Mouse (Mus musculus): Measurements from ENCODE around the gene Prkn. TPM values are rescaled to one million over a fixed set of nuclear protein-coding genes. Genes with fewer than 3 reads are reported as not detected.

Prkn gene
- total and polyA plus RNA-seq, 2 experiments from 2014 or later, result 9.0 to 9.4 TPM

- no peak for DNase-seq (ENCODE audit: low spot score)
- Histone ChIP-seq H3K27me3 (ENCODE audit: insufficient read depth, low read length) (no peaks in the 10 kb centered on the region), H3K27ac (ENCODE audit: low read depth, low read length) (no peak overlapping the region), H3K4me2 (ENCODE audit: low read depth, low read length, poor library complexity, severe bottlenecking) (no peak overlapping the region), H3K4me1 (ENCODE audit: insufficient read depth, low read length) (no peaks in the 10 kb centered on the region), H3K36me3 (ENCODE audit: insufficient read depth, low read length) (no peaks in the 10 kb centered on the region), H3K9ac (replicated peaks; ENCODE audit: low read length, poor library complexity, severe bottlenecking) (no peak overlapping the region), H3K9me3 (ENCODE audit: low read length) (no peaks in the 10 kb centered on the region), H3K4me3 (ENCODE audit: low read depth, low read length) (no peak overlapping the region)
- TF ChIP-seq CTCF (IDR thresholded peaks at IDR 0.05), result no peak
- no peak for ATAC-seq (ENCODE audit: low FRiP score)
- WGBS, result 80% methylated on average over 7 of the region's 7 CpGs
These were observed 1018.7 kb downstream of the Prkn start for GRCm38 (mm10) chr17:11858772-11859405.

GRCm38 (mm10) chr17:11861178-11861577 is 1021.0 kb downstream of the Prkn start:
- WGBS, result 77% methylated on average over 6 of the region's 6 CpGs
- H3K4me2 ChIP-seq (ENCODE audit: low read depth, low read length, poor library complexity, severe bottlenecking), result no peak overlapping the region

GRCm38 (mm10) chr17:11862360-11862759 is 1022.2 kb downstream of the Prkn start:
- no peak overlapping the region for H3K4me3 ChIP-seq (ENCODE audit: low read depth, low read length)
- no peaks in the 10 kb centered on the region for H3K9me3 ChIP-seq (ENCODE audit: low read length)
- H3K9ac ChIP-seq (replicated peaks; ENCODE audit: low read length, poor library complexity, severe bottlenecking), result no peak overlapping the region
- WGBS, result 86% methylated on average over 2 of the region's 2 CpGs
- TF ChIP-seq CTCF (IDR thresholded peaks at IDR 0.05), result no peak
- no peak for ATAC-seq (ENCODE audit: low FRiP score)
- H3K4me1 ChIP-seq (ENCODE audit: insufficient read depth, low read length), result no peaks in the 10 kb centered on the region
- no peaks in the 10 kb centered on the region for H3K36me3 ChIP-seq (ENCODE audit: insufficient read depth, low read length)
- H3K27ac ChIP-seq (ENCODE audit: low read depth, low read length), result no peak overlapping the region
- no peaks in the 10 kb centered on the region for H3K27me3 ChIP-seq (ENCODE audit: insufficient read depth, low read length)
- no peak for DNase-seq (ENCODE audit: low spot score)
- no peak overlapping the region for H3K4me2 ChIP-seq (ENCODE audit: low read depth, low read length, poor library complexity, severe bottlenecking)

More at GRCm38 (mm10) chr17:11861178-11861577, 1021.0 kb downstream of the Prkn start:
- Histone ChIP-seq H3K27ac (ENCODE audit: low read depth, low read length) (no peak overlapping the region), H3K27me3 (ENCODE audit: insufficient read depth, low read length) (no peaks in the 10 kb centered on the region), H3K9me3 (ENCODE audit: low read length) (no peaks in the 10 kb centered on the region), H3K9ac (replicated peaks; ENCODE audit: low read length, poor library complexity, severe bottlenecking) (no peak overlapping the region), H3K4me3 (ENCODE audit: low read depth, low read length) (no peak overlapping the region), H3K4me1 (ENCODE audit: insufficient read depth, low read length) (no peaks in the 10 kb centered on the region), H3K36me3 (ENCODE audit: insufficient read depth, low read length) (no peaks in the 10 kb centered on the region)
- DNase-seq (ENCODE audit: low spot score) (no peak), ATAC-seq (ENCODE audit: low FRiP score) (no peak)
- no peak for TF ChIP-seq CTCF (IDR thresholded peaks at IDR 0.05)

- Histone ChIP-seq H3K36me3 (ENCODE audit: insufficient read depth, low read length) (no peaks in the 10 kb centered on the region), H3K27me3 (ENCODE audit: insufficient read depth, low read length) (no peaks in the 10 kb centered on the region), H3K4me2 (ENCODE audit: low read depth, low read length, poor library complexity, severe bottlenecking) (no peak overlapping the region), H3K4me3 (ENCODE audit: low read depth, low read length) (no peak overlapping the region), H3K27ac (ENCODE audit: low read depth, low read length) (no peak overlapping the region), H3K9ac (replicated peaks; ENCODE audit: low read length, poor library complexity, severe bottlenecking) (no peak overlapping the region), H3K4me1 (ENCODE audit: insufficient read depth, low read length) (no peaks in the 10 kb centered on the region), H3K9me3 (ENCODE audit: low read length) (no peaks in the 10 kb centered on the region)
- 89% methylated on average over 11 of the region's 11 CpGs for WGBS
- ATAC-seq (ENCODE audit: low FRiP score), result no peak
- no peak for DNase-seq (ENCODE audit: low spot score)
- TF ChIP-seq CTCF (IDR thresholded peaks at IDR 0.05), result no peak
These were observed 1022.8 kb downstream of the Prkn start for GRCm38 (mm10) chr17:11863017-11863416.

- Histone ChIP-seq H3K9ac (replicated peaks; ENCODE audit: low read length, poor library complexity, severe bottlenecking) (no peak overlapping the region), H3K27ac (ENCODE audit: low read depth, low read length) (no peak overlapping the region), H3K9me3 (ENCODE audit: low read length) (no peaks in the 10 kb centered on the region), H3K27me3 (ENCODE audit: insufficient read depth, low read length) (no peaks in the 10 kb centered on the region), H3K4me2 (ENCODE audit: low read depth, low read length, poor library complexity, severe bottlenecking) (no peak overlapping the region), H3K36me3 (ENCODE audit: insufficient read depth, low read length) (no peaks in the 10 kb centered on the region), H3K4me3 (ENCODE audit: low read depth, low read length) (no peak overlapping the region), H3K4me1 (ENCODE audit: insufficient read depth, low read length) (no peaks in the 10 kb centered on the region)
- no peak for ATAC-seq (ENCODE audit: low FRiP score)
- TF ChIP-seq CTCF (IDR thresholded peaks at IDR 0.05), result no peak
- WGBS, result 83% methylated on average over 3 of the region's 3 CpGs
- DNase-seq (ENCODE audit: low spot score), result no peak
These were observed 1026.0 kb downstream of the Prkn start for GRCm38 (mm10) chr17:11866231-11866630.

GRCm38 (mm10) chr17:11867334-11868095 is 1027.3 kb downstream of the Prkn start:
- DNase-seq (ENCODE audit: low spot score) (no peak), ATAC-seq (ENCODE audit: low FRiP score) (no peak)
- Histone ChIP-seq H3K4me2 (ENCODE audit: low read depth, low read length, poor library complexity, severe bottlenecking) (no peak overlapping the region), H3K36me3 (ENCODE audit: insufficient read depth, low read length) (no peaks in the 10 kb centered on the region), H3K9me3 (ENCODE audit: low read length) (no peaks in the 10 kb centered on the region), H3K27me3 (ENCODE audit: insufficient read depth, low read length) (no peaks in the 10 kb centered on the region), H3K9ac (replicated peaks; ENCODE audit: low read length, poor library complexity, severe bottlenecking) (no peak overlapping the region), H3K27ac (ENCODE audit: low read depth, low read length) (no peak overlapping the region), H3K4me1 (ENCODE audit: insufficient read depth, low read length) (no peaks in the 10 kb centered on the region), H3K4me3 (ENCODE audit: low read depth, low read length) (no peak overlapping the region)
- no peak for TF ChIP-seq CTCF (IDR thresholded peaks at IDR 0.05)
- WGBS, result 86% methylated on average over 13 of the region's 13 CpGs
